Mouse (Mus musculus) hindbrain, postnatal 0 days (tissue): ENCODE measurements around the gene Skap2. TPM values are rescaled to one million over a fixed set of nuclear protein-coding genes. Genes with fewer than 3 reads are reported as not detected.
A peak's percentile ranks its signal among the peaks of the same experiment; 100 is the strongest.

Experiments
- ATAC-seq: fragments of 200-750 bp; cut with Nextera tagmentation; 2 replicates; pipeline ENCODE4 v1.8.0; 2017; ENCODE audit warnings: mild to moderate bottlenecking, moderate TSS enrichment, moderate library complexity
- DNase-seq: peaks from one replicate; pipeline ENCODE4 v3.0.0-alpha.2; 2015; ENCODE audit warnings: low spot score
- H3K27ac ChIP-seq: fragments of 300-500 bp; sonication (generic); 2 replicates; pipeline ENCODE4 v1.5.1; 2014; ENCODE audit warnings: mild to moderate bottlenecking
- H3K27me3 ChIP-seq: fragments of 300-500 bp; sonication (generic); 2 replicates; pipeline ENCODE4 v1.6.1; 2014; ENCODE audit warnings: low read length, mixed read lengths; ENCODE audit not compliant: insufficient read depth
- H3K36me3 ChIP-seq: fragments of 300-500 bp; sonication (generic); 2 replicates; pipeline ENCODE4 v1.6.1; 2014; ENCODE audit warnings: low read length, mixed read lengths; ENCODE audit not compliant: insufficient read depth
- H3K4me1 ChIP-seq: fragments of 300-500 bp; sonication (generic); 2 replicates; pipeline ENCODE4 v1.6.1; 2014; ENCODE audit warnings: antibody characterized with exemption, low read length, mixed read lengths; ENCODE audit not compliant: insufficient read depth
- H3K4me2 ChIP-seq: fragments of 300-500 bp; sonication (generic); 2 replicates; pipeline ENCODE4 v1.6.1; 2014; ENCODE audit warnings: low read depth, mild to moderate bottlenecking, low read length, moderate library complexity, mixed read lengths
- H3K4me3 ChIP-seq: fragments of 300-500 bp; sonication (generic); 2 replicates; pipeline ENCODE4 v1.5.1; 2014; ENCODE audit warnings: low read length
- H3K9ac ChIP-seq: fragments of 300-500 bp; sonication (generic); replicated peaks from 2 replicates; pipeline ENCODE4 v1.6.1; 2014; ENCODE audit warnings: mild to moderate bottlenecking, low read length, moderate library complexity, mixed read lengths
- H3K9me3 ChIP-seq: fragments of 300-500 bp; sonication (generic); 2 replicates; pipeline ENCODE4 v1.6.1; 2016; ENCODE audit warnings: low read length, mixed read lengths
- CTCF ChIP-seq: IDR thresholded peaks from 2 replicates; pipeline ENCODE4 v1.5.1; 2016; ENCODE audit warnings: antibody characterized with exemption, control low read depth, low read depth
- WGBS: fragments of 180-500 bp; shearing (Covaris S2); extraction: QIAGEN DNeasy Blood & Tissue Kit; methylation state at CpG from one replicate; pipeline ENCODE4 v1.1.7; 2014; 5-methylcytosine and 5-hydroxymethylcytosine counted together
- polyA plus RNA-seq: library from polyadenylated mRNA; unstranded; fragments of >200 nt; fragmentation: Nextera tagmentation; extraction: Ambion mirVana; gene quantifications from 2 replicates; pipeline ENCODE4 v1.2.1, GENCODE M21; 2015
- total RNA-seq: library from RNA; depleted of rRNA; stranded (reverse); fragments of >200 nt; gene quantifications from 2 replicates; pipeline ENCODE4 v1.2.3, GENCODE M21; 2014

Gene Skap2
- total and polyA plus RNA-seq, 2 experiments from 2014 or later: 11.1 to 28.1 TPM

DNA sequence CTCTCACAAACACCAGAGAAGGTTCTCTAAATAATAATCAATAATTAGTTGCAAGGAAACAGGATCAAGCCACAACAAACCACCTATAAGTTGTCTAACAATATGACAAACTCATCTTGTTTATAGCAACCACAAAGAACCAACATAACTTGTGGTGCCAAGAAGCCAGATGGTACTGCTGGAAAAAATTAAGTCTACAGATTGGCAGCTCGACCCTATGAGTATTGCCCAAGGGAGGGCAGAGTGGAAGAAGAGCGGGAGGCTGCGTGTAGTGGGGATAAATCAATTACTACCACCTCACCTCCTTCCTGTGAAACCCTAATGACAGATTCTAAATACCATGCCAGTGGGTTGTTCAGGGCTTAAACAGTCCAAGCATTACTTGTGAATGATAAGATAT lies 34.7 kb downstream of the Skap2 start:
- Histone ChIP-seq H3K4me3 (no peak overlapping the region), H3K36me3 (no peaks in the 10 kb centered on the region), H3K9me3 (no peaks in the 10 kb centered on the region), H3K27ac (no peak overlapping the region), H3K9ac (no peak overlapping the region), H3K4me1 (no peaks in the 10 kb centered on the region), H3K27me3 (no peaks in the 10 kb centered on the region), H3K4me2 (no peak overlapping the region)
- TF ChIP-seq CTCF: no peak
- 46% methylated on average over 3 of the region's 3 CpGs for WGBS
- ATAC-seq (peak; percentile 62; the same call in 1 of the 2 replicates), DNase-seq (peak; percentile 81)

- H3K27ac ChIP-seq: no peak overlapping the region
- no peak overlapping the region for H3K4me3 ChIP-seq
- no peaks in the 10 kb centered on the region for H3K4me1 ChIP-seq
- H3K27me3 ChIP-seq: no peaks in the 10 kb centered on the region
- H3K36me3 ChIP-seq: no peaks in the 10 kb centered on the region
- WGBS: 57% methylated on average over 4 of the region's 4 CpGs
- no peak overlapping the region for H3K9ac ChIP-seq
- DNase-seq (no peak), ATAC-seq (no peak)
- no peaks in the 10 kb centered on the region for H3K9me3 ChIP-seq
- TF ChIP-seq CTCF: no peak
- H3K4me2 ChIP-seq: no peak overlapping the region
These were observed 36.6 kb downstream of the Skap2 start for GRCm38 (mm10) chr6:51975751-51976150.

- Histone ChIP-seq H3K27me3 (no peaks in the 10 kb centered on the region), H3K4me1 (no peaks in the 10 kb centered on the region), H3K27ac (no peak overlapping the region), H3K9ac (no peak overlapping the region), H3K36me3 (no peaks in the 10 kb centered on the region), H3K4me2 (no peak overlapping the region), H3K4me3 (no peak overlapping the region), H3K9me3 (no peaks in the 10 kb centered on the region)
- TF ChIP-seq CTCF: no peak
- WGBS: 75% methylated on average over 4 of the region's 4 CpGs
- ATAC-seq: no peak
- DNase-seq: no peak
These were observed 53.4 kb downstream of the Skap2 start for GRCm38 (mm10) chr6:51958992-51959391.

GRCm38 (mm10) chr6:51956048-51956792 lies 56.1 kb downstream of the Skap2 start:
- DNase-seq (no peak), ATAC-seq (no peak)
- no peak overlapping the region for H3K4me3 ChIP-seq
- no peaks in the 10 kb centered on the region for H3K9me3 ChIP-seq
- no peak for TF ChIP-seq CTCF
- no peak overlapping the region for H3K4me2 ChIP-seq
- H3K4me1 ChIP-seq: no peaks in the 10 kb centered on the region
- no peak overlapping the region for H3K9ac ChIP-seq
- WGBS: 79% methylated on average over 4 of the region's 4 CpGs
- H3K27ac ChIP-seq: no peak overlapping the region
- no peaks in the 10 kb centered on the region for H3K27me3 ChIP-seq
- H3K36me3 ChIP-seq: no peaks in the 10 kb centered on the region

GRCm38 (mm10) chr6:51947661-51948060 lies 64.7 kb downstream of the Skap2 start:
- Histone ChIP-seq H3K27ac (no peak overlapping the region), H3K27me3 (no peaks in the 10 kb centered on the region), H3K9ac (no peak overlapping the region), H3K36me3 (no peaks in the 10 kb centered on the region), H3K4me2 (no peak overlapping the region), H3K4me1 (no peaks in the 10 kb centered on the region), H3K4me3 (no peak overlapping the region), H3K9me3 (no peaks in the 10 kb centered on the region)
- ATAC-seq: no peak
- no peak for TF ChIP-seq CTCF
- no peak for DNase-seq

DNA sequence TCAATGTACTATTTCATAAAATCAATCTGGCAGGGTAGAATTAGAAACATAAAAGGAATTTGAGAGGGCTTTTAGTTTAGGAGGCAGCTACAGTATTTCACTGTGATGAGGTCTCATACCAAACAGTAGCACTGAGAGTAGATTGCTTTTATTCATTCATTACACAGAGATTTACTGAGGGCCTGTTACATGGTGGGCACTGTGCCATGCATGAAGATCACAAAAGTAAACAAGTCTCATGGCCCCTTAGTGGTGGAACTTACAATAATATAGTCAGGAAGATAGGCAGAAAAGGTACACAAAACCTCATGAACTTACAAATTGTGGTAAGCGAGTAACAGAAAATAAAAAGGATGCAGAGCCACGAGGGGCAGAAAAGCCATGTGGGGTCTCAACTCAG lies 67.4 kb downstream of the Skap2 start:
- no peak overlapping the region for H3K27ac ChIP-seq
- ATAC-seq: no peak
- TF ChIP-seq CTCF: no peak
- no peaks in the 10 kb centered on the region for H3K27me3 ChIP-seq
- no peaks in the 10 kb centered on the region for H3K36me3 ChIP-seq
- WGBS: 72% methylated on average over 2 of the region's 2 CpGs
- no peak for DNase-seq
- no peaks in the 10 kb centered on the region for H3K4me1 ChIP-seq
- H3K9me3 ChIP-seq: no peaks in the 10 kb centered on the region
- H3K4me3 ChIP-seq: no peak overlapping the region
- no peak overlapping the region for H3K4me2 ChIP-seq
- H3K9ac ChIP-seq: no peak overlapping the region

DNA sequence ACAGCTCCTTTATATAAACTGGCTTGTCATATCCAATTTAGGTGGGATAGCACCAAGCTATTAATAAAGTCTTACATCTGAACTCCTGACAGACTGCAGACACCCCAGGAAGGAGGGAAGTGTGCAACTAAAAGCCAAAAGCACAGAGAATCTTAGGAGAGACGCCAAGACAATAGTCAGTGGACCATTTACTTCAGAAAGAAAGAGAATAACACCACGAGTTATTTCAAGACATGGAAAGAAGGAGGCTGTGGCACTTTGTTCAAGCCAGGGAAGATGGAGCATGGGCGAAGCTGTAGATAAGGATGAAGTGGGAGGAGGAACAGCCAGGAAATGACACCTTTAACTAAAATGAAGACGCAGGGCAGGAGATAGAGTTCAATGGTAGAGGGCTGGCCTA lies 78.4 kb downstream of the Skap2 start:
- Histone ChIP-seq H3K4me1 (no peaks in the 10 kb centered on the region), H3K36me3 (no peaks in the 10 kb centered on the region), H3K4me2 (no peak overlapping the region), H3K27ac (no peak overlapping the region), H3K4me3 (no peak overlapping the region), H3K27me3 (no peaks in the 10 kb centered on the region), H3K9ac (no peak overlapping the region), H3K9me3 (no peaks in the 10 kb centered on the region)
- ATAC-seq (no peak), DNase-seq (no peak)
- WGBS: 65% methylated on average over 4 of the region's 4 CpGs
- no peak for TF ChIP-seq CTCF
